Mouse (Mus musculus) small intestine, adult 2 months (tissue): Measurements from ENCODE around the gene Nkx6-1. TPM values are rescaled to one million over a fixed set of nuclear protein-coding genes. Genes with fewer than 3 reads are reported as not detected.

Experiments used
- H3K27ac ChIP-seq: fragments of 200-500 bp; 2 replicates; pipeline ENCODE4 v1.5.1; 2012; ENCODE audit warnings: low read depth, low read length, control low read depth, inconsistent platforms; ENCODE audit not compliant: insufficient read depth
- H3K27me3 ChIP-seq: fragments of 200-500 bp; 2 replicates; pipeline ENCODE4 v1.6.1; 2012; ENCODE audit warnings: mild to moderate bottlenecking, moderate library complexity, low read length, inconsistent platforms; ENCODE audit not compliant: control insufficient read depth, insufficient read depth
- H3K36me3 ChIP-seq: fragments of 200-500 bp; 2 replicates; pipeline ENCODE4 v1.6.1; 2012; ENCODE audit warnings: mild to moderate bottlenecking, low read length, control low read depth, inconsistent platforms; ENCODE audit not compliant: control insufficient read depth, insufficient read depth
- H3K4me1 ChIP-seq: fragments of 200-500 bp; 2 replicates; pipeline ENCODE4 v1.6.1; 2012; ENCODE audit warnings: low read length, inconsistent platforms, mixed read lengths; ENCODE audit not compliant: control insufficient read depth, insufficient read depth, insufficient read length
- H3K4me3 ChIP-seq: fragments of 200-500 bp; 2 replicates; pipeline ENCODE4 v1.5.1; 2012; ENCODE audit warnings: low read depth, mild to moderate bottlenecking, control low read depth, inconsistent platforms, low read length, moderate library complexity
- CTCF ChIP-seq: fragments of 200-500 bp; IDR thresholded peaks from 2 replicates; pipeline ENCODE4 v1.5.1; 2012; ENCODE audit warnings: low read depth, mild to moderate bottlenecking, control low read depth, inconsistent platforms, low read length, moderate library complexity, mixed read lengths; ENCODE audit not compliant: insufficient replicate concordance, insufficient read length; ENCODE audit errors: extremely low read depth
- POLR2A ChIP-seq: fragments of 200-500 bp; IDR thresholded peaks from 2 replicates; pipeline ENCODE4 v1.6.1; 2012; ENCODE audit warnings: low read depth, mild to moderate bottlenecking, control low read depth, inconsistent platforms, low read length, moderate library complexity
- WGBS: fragments of 180-500 bp; shearing (Covaris S2); methylation state at CpG from one replicate; pipeline ENCODE4 v1.1.7; 2018; 5-methylcytosine and 5-hydroxymethylcytosine counted together
- polyA plus RNA-seq: library from polyadenylated mRNA; depleted of rRNA; stranded (reverse); fragments of >200 nt; gene quantifications from 2 replicates; pipeline ENCODE4 v1.2.3, GENCODE M21; 2012

Gene Nkx6-1
- polyA plus RNA-seq, 1 experiment, result not detected

DNA sequence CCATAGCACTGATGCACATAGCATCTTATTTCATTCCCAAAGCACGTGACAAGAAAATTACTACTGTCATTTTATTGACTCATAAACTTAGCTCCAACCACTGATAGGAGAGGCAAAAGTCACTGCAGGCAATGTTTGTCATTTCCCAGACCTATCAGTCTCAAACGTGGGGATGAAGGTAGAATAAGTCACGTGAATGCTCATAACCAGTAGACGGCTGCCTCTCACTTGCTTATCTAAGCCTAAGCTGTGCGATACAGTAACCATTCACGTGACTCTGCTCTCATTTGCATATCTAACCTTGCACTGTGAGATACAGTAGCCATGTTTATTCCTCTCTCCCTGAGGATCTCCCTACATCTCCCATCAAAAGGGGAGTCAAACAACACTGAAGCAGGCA, 15.5 kb upstream of the Nkx6-1 start:
- TF ChIP-seq POLR2A (no peak), CTCF (no peak)
- H3K27ac ChIP-seq, result no peak overlapping the region
- H3K4me1 ChIP-seq, result peaks cover 3% of the 10 kb centered on the region; the same call in 1 of the 2 replicates
- H3K36me3 ChIP-seq, result no peaks in the 10 kb centered on the region
- no peaks in the 10 kb centered on the region for H3K27me3 ChIP-seq
- no peak overlapping the region for H3K4me3 ChIP-seq
- WGBS, result 23% methylated on average over 6 of the region's 6 CpGs

DNA sequence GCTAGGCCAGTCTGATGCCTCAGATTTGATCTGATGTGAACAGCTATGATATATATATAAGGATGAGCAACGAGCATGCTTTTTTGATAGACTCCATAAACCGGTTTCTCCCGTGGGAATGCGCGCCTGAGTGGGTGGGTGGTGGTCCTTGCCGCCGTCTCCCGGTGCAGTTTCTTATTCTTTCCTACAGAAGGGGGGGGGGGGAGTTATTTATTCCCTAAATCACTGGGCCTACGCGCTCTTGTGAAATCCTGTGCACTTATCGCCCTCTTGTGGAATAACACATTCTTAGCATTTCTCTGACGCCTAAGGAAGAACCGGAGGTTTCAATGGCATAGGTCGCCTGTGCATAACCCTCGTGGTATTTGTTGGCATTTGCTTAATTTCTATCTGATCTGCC, 4.6 kb upstream of the Nkx6-1 start:
- WGBS, result 2% methylated on average over 15 of the region's 15 CpGs
- H3K27me3 ChIP-seq, result peaks cover 51% of the 10 kb centered on the region

DNA sequence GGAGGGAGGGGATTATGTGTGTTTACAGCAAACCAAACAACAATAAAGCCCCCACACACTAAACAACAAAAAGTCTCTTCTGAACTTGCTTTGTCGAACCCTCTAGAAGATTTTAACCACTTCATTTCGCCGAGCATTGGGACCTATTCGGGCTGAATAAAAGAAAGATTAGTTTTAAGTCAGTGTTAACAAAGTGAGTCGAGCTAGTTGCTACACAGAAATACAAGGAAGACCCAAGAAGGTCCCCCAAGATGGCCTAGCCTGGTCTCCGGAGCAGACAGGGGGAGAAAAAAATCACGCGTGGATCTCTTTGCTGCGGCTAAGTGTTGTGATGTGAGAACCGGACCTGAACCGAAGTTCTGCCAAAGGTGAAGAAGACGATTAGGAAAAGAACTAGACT, 3.7 kb upstream of the Nkx6-1 start:
- H3K27me3 ChIP-seq, result peaks cover 60% of the 10 kb centered on the region

More for the DNA sequence above, 4.6 kb upstream of the Nkx6-1 start:
- H3K4me3 ChIP-seq, result no peak overlapping the region
- TF ChIP-seq POLR2A (no peak), CTCF (peak; percentile 36; the same call in 1 of the 2 replicates)
- peaks cover 8% of the 10 kb centered on the region; the same call in 1 of the 2 replicates for H3K4me1 ChIP-seq
- H3K36me3 ChIP-seq, result no peaks in the 10 kb centered on the region
- no peak overlapping the region for H3K27ac ChIP-seq

DNA sequence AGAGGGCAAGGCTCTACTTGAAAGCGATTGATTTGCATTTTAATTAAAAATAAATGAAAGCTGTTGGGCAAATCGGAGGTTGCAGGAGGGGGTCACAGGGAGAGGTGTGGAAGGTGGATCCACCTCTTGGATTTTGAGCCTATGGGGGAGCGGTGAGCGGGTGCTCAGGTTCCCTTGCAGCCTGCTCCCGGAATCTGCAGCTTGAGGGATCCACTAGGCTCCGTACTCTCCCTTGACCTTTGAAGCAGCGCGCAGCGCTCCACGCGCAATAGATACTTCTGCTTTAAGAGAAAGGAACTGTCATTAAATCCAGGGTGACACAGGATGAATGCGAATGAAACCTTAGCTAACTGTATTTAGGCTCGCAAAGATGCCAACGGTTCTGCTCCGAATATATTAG, 3.2 kb upstream of the Nkx6-1 start:
- WGBS, result 7% methylated on average over 15 of the region's 15 CpGs
- Histone ChIP-seq H3K36me3 (no peaks in the 10 kb centered on the region), H3K4me1 (peaks cover 15% of the 10 kb centered on the region; the same call in 1 of the 2 replicates), H3K27me3 (peaks cover 64% of the 10 kb centered on the region), H3K4me3 (no peak overlapping the region), H3K27ac (no peak overlapping the region)
- TF ChIP-seq POLR2A, result no peak
- no peak for TF ChIP-seq CTCF

More for the DNA sequence above, 3.7 kb upstream of the Nkx6-1 start:
- no peak overlapping the region for H3K4me3 ChIP-seq
- peaks cover 13% of the 10 kb centered on the region; the same call in 1 of the 2 replicates for H3K4me1 ChIP-seq
- WGBS, result 14% methylated on average over 12 of the region's 12 CpGs
- H3K27ac ChIP-seq, result no peak overlapping the region
- TF ChIP-seq CTCF (no peak), POLR2A (no peak)
- no peaks in the 10 kb centered on the region for H3K36me3 ChIP-seq

DNA sequence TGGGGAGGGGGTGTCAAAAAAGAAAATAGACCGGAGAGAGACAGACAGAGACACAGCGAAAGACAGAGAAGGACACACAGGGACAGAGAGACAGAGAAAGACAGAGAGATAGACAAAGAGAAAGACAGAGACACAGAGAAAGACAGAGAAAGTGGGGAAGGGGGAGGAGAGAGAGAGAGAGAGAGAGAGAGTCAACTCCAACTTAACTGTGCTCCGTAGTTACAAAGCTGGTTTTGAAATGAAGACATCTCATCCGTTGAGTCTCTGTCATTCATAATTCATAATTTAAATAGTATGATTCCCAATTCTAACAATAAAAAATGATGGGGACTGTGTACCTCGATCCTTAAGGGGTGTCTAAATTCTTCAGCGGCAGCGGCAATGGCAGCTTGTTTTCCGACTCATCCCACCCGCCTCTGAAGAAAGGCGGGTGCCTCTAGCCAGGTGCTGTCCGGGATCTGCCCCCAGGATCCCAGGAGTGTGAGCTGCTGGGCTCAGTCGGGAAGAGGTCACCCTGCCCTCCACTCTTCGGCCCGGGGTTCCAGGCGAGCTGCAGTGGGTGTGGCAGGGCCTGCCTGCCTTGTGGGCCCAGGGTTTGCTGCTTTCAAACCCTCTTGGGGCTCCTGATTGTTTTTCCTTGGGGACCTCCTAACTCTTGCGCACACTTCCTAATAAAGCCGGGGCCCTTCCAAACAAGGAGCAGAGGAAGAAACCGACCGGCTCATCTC, 2.6 kb upstream of the Nkx6-1 start:
- TF ChIP-seq CTCF, result no peak
- Histone ChIP-seq H3K4me1 (peaks cover 15% of the 10 kb centered on the region; the same call in 1 of the 2 replicates), H3K4me3 (no peak overlapping the region), H3K27ac (no peak overlapping the region), H3K27me3 (peaks cover 70% of the 10 kb centered on the region), H3K36me3 (no peaks in the 10 kb centered on the region)
- WGBS, result 8% methylated on average over 19 of the region's 19 CpGs

DNA sequence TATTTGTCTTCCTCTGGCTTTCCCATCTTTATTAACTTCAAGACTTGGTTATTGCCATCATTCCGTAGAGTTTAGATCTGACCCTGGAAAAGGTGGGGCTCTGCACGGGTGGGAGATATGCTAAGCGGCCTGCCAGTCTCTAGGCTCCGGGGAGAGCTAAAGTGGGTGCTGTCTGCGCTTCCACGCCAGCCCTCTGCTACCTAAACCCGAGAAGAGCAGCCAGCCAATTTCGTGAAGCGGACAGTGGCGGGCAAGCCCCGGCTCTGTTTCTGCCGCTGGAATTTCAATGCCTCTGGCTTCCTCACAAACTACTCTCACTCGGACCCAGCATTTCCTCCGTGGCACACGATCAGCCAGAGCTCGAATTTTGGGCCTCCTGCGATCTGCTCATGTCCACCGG, 1.9 kb upstream of the Nkx6-1 start:
- H3K4me3 ChIP-seq, result no peak overlapping the region
- TF ChIP-seq POLR2A (no peak), CTCF (no peak)
- no peaks in the 10 kb centered on the region for H3K36me3 ChIP-seq
- WGBS, result 5% methylated on average over 18 of the region's 18 CpGs
- H3K27me3 ChIP-seq, result peaks cover 77% of the 10 kb centered on the region
- peaks cover 15% of the 10 kb centered on the region; the same call in 1 of the 2 replicates for H3K4me1 ChIP-seq
- no peak overlapping the region for H3K27ac ChIP-seq

DNA sequence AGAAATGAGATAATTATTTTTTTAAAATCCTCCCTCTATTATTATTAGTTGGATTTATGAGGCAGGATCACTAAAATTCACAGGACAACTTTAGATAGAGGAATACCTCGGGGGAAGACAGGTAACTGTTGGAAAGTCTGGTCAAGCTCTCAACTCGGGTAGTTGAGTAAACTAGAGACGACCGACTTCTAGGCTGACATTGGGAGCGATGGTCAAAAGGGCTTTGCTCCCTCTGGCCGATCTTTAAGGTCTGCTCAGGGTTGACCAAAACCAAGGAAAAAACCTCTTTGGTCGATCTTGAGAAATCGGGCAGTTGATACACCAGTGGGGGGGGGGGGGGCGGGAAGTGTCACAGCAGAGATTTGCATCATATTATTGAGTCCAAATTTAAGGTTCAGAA, 1.3 kb upstream of the Nkx6-1 start:
- H3K4me3 ChIP-seq, result no peak overlapping the region
- no peaks in the 10 kb centered on the region for H3K36me3 ChIP-seq
- peaks cover 83% of the 10 kb centered on the region for H3K27me3 ChIP-seq
- TF ChIP-seq CTCF (no peak), POLR2A (no peak)
- peaks cover 15% of the 10 kb centered on the region; the same call in 1 of the 2 replicates for H3K4me1 ChIP-seq
- no peak overlapping the region for H3K27ac ChIP-seq
- 9% methylated on average over 9 of the region's 9 CpGs for WGBS
